Mouse (Mus musculus): Measurements from ENCODE around the gene Ptger1. TPM values are rescaled to one million over a fixed set of nuclear protein-coding genes. Genes with fewer than 3 reads are reported as not detected.

Ptger1 gene
- total and polyA plus RNA-seq, 3 experiments = 3.3 to 7.6 TPM; not detected in 1

DNA sequence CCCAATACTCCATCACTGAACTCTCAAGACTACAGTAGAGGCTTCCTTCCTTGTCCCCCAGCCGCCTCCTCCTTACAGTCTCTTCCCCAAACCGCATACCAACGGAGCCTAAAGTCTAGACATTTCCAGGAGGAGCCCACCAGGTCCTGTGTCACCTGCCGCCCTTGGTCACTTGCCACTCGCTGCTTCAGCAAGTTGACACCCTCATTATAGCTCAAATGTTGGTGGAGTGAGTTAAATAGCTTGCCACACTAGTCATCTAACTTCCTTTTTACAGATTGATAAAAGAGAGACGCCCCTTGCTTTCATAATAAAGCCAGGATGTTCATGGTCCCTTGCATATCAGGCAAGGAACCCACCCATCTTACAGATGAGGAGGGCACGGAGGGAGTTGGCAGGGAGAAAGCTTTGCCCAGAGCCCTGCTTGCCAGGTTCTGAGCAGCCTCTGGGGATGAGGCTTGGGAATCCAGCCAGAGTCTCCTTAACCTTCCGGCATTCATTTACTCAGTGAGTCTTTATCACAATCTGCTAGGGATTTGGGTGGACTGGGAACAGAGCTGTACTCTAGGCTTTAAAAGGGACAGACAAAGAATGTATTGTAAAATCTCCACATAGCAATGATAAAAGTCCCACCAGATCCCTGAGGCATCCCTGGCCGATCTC lies 34.1 kb downstream of the Ptger1 start:
- no peak overlapping the region for H3K4me3 ChIP-seq (replicated peaks in 1 of 3; ENCODE audit: low read depth in 2 of 3, low read length in 2 of 3, poor library complexity in 1 of 3)
- no peak overlapping the region for H3K9ac ChIP-seq (ENCODE audit: insufficient read depth, low read depth)

DNA sequence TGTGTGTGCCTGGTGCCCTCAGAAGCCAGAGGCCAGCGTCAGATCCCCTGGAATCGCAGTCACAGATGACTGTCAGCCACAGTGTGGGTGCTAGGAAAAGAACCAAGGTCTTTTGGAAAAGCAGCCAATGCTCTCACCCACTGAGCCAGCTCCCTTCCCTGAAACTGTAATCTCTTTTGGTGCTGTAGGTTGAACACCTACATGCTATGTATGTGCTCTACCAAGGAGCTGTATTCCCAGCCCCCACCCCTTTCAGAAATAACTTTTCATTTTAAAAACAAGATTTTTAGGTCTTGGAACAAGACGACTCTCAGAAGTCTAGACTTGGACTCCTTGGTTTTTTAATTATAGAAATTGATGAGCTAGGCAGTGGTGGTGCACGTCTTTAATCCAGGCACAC lies 36.9 kb downstream of the Ptger1 start:
- TF ChIP-seq ZMIZ1 (IDR thresholded peaks at IDR 0.05; ENCODE audit: low read depth, low read length) (no peak), ZNF384 (IDR thresholded peaks at IDR 0.05; ENCODE audit: low read depth, low read length) (no peak), RAD21 (IDR thresholded peaks at IDR 0.05; ENCODE audit: low read depth, low read length) (no peak)
- in situ Hi-C loops (cut with MboI; ENCODE audit: low pct_ligation_motif_present, low pct_unique_long_range_greater_than_20kb, low sequenced_read_pairs) (no loop called here), dilution Hi-C loops (cut with MboI; ENCODE audit: extremely low pct_ligation_motif_present, extremely low pct_unique_long_range_greater_than_20kb, low sequenced_read_pairs) (no loop called here)
- Histone ChIP-seq H3K9me3 (replicated peaks; ENCODE audit: low read length) (peaks cover 6% of the 10 kb centered on the region), H3K4me2 (ENCODE audit: insufficient read depth, low read depth, poor library complexity, severe bottlenecking) (no peak overlapping the region), H3K27ac (ENCODE audit: insufficient read depth, low read depth) (no peak overlapping the region), H3K79me2 (replicated peaks; ENCODE audit: control insufficient read depth, extremely low read depth, insufficient read depth, poor library complexity, severe bottlenecking) (no peaks in the 10 kb centered on the region), H3K36me3 (replicated peaks in 1 of 2; ENCODE audit: control insufficient read depth in 1 of 2, insufficient read depth in 1 of 2, low read length in 1 of 2) (no peaks in the 10 kb centered on the region), H3K27me3 (replicated peaks) (no peaks in the 10 kb centered on the region), H3K4me3 (replicated peaks in 1 of 3; ENCODE audit: low read depth in 2 of 3, low read length in 2 of 3, poor library complexity in 1 of 3) (no peak overlapping the region), H3K9ac (ENCODE audit: insufficient read depth, low read depth) (no peak overlapping the region), H3K4me1 (ENCODE audit: control insufficient read depth in 1 of 2, insufficient read depth in 2 of 2) (peaks cover 0 to 8% of the 10 kb centered on the region in 2 experiments; a peak in 1 of 4 replicates)
- DNase-seq (ENCODE audit: extremely low read depth) = no peak

More for the DNA sequence above, 34.1 kb downstream of the Ptger1 start:
- Histone ChIP-seq H3K36me3 (replicated peaks in 1 of 2; ENCODE audit: control insufficient read depth in 1 of 2, insufficient read depth in 1 of 2, low read length in 1 of 2) (peaks cover 0 to 15% of the 10 kb centered on the region in 2 experiments), H3K4me2 (ENCODE audit: insufficient read depth, low read depth, poor library complexity, severe bottlenecking) (no peak overlapping the region), H3K79me2 (replicated peaks; ENCODE audit: control insufficient read depth, extremely low read depth, insufficient read depth, poor library complexity, severe bottlenecking) (peaks cover 21% of the 10 kb centered on the region), H3K4me1 (ENCODE audit: control insufficient read depth in 1 of 2, insufficient read depth in 2 of 2) (peaks cover 14 to 33% of the 10 kb centered on the region in 2 experiments), H3K27ac (ENCODE audit: insufficient read depth, low read depth) (no peak overlapping the region), H3K9me3 (replicated peaks; ENCODE audit: low read length) (peaks cover 6% of the 10 kb centered on the region), H3K27me3 (replicated peaks) (no peaks in the 10 kb centered on the region)
- dilution Hi-C loops (cut with MboI; ENCODE audit: extremely low pct_ligation_motif_present, extremely low pct_unique_long_range_greater_than_20kb, low sequenced_read_pairs) (no loop called here), in situ Hi-C loops (cut with MboI; ENCODE audit: low pct_ligation_motif_present, low pct_unique_long_range_greater_than_20kb, low sequenced_read_pairs) (no loop called here)
- DNase-seq (ENCODE audit: extremely low read depth) = no peak
- TF ChIP-seq BHLHE40 (IDR thresholded peaks at IDR 0.05; ENCODE audit: low read depth, low read length) = no peak
- TF ChIP-seq TBP (conservative IDR thresholded peaks at IDR 0.05; ENCODE audit: low read depth, low read length) = no peak

DNA sequence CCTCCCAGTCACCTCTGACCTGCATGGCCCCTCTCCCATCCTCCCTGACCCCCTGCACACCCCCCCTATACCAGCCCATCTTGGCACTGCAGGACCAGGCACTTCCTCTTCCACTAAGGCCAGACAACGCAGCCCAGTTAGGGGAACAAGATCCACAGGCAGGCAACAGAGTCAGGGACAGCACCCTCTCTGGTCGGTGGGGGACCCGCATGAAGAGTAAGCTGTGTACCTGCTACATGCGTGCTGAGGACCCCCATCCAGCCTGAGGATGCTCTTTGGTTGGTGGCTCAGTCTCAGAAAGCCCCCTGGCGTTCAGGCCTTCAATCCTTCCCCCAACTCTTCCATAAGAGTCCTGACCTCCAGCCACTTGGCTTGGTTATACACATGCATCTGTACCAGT lies 39.9 kb downstream of the Ptger1 start:
- no peaks in the 10 kb centered on the region for H3K79me2 ChIP-seq (replicated peaks; ENCODE audit: control insufficient read depth, extremely low read depth, insufficient read depth, poor library complexity, severe bottlenecking)
- peaks cover 4% of the 10 kb centered on the region for H3K9me3 ChIP-seq (replicated peaks; ENCODE audit: low read length)
- no peaks in the 10 kb centered on the region for H3K4me1 ChIP-seq (ENCODE audit: control insufficient read depth in 1 of 2, insufficient read depth in 2 of 2)
- no peaks in the 10 kb centered on the region for H3K36me3 ChIP-seq (replicated peaks in 1 of 2; ENCODE audit: control insufficient read depth in 1 of 2, insufficient read depth in 1 of 2, low read length in 1 of 2)
- dilution Hi-C loops (cut with MboI; ENCODE audit: extremely low pct_ligation_motif_present, extremely low pct_unique_long_range_greater_than_20kb, low sequenced_read_pairs) = no loop called here
- H3K9ac ChIP-seq (ENCODE audit: insufficient read depth, low read depth) = no peak overlapping the region
- DNase-seq (ENCODE audit: extremely low read depth) = no peak
- H3K4me3 ChIP-seq (replicated peaks in 1 of 3; ENCODE audit: low read depth in 2 of 3, low read length in 2 of 3, poor library complexity in 1 of 3) = no peak overlapping the region
- H3K27me3 ChIP-seq (replicated peaks) = no peaks in the 10 kb centered on the region
- H3K27ac ChIP-seq (ENCODE audit: insufficient read depth, low read depth) = no peak overlapping the region
- no peak for TF ChIP-seq ZKSCAN1 (IDR thresholded peaks at IDR 0.05; ENCODE audit: borderline replicate concordance, low read depth, low read length)
- no peak for TF ChIP-seq TCF12 (IDR thresholded peaks at IDR 0.05; ENCODE audit: low read depth, low read length)
- no peak for TF ChIP-seq MAZ (IDR thresholded peaks at IDR 0.05; ENCODE audit: low read depth, low read length)
- no peak for TF ChIP-seq UBTF (IDR thresholded peaks at IDR 0.05; ENCODE audit: low read depth, low read length)
- TF ChIP-seq SIN3A (IDR thresholded peaks at IDR 0.05; ENCODE audit: low read length) = no peak
- TF ChIP-seq CHD1 (IDR thresholded peaks at IDR 0.05; ENCODE audit: low read depth, low read length) = no peak
- no peak for TF ChIP-seq USF2 (conservative IDR thresholded peaks at IDR 0.05; ENCODE audit: low read depth, low read length)
- in situ Hi-C loops (cut with MboI; ENCODE audit: low pct_ligation_motif_present, low pct_unique_long_range_greater_than_20kb, low sequenced_read_pairs) = no loop called here
- H3K4me2 ChIP-seq (ENCODE audit: insufficient read depth, low read depth, poor library complexity, severe bottlenecking) = no peak overlapping the region

Measured in CH12.LX (cell line).